Mouse (Mus musculus): ENCODE data around the gene Btc. TPM values are rescaled to one million over a fixed set of nuclear protein-coding genes. Genes with fewer than 3 reads are reported as not detected.

Btc gene
- polyA plus RNA-seq, 1 experiment: 0.86 TPM

- no peaks in the 10 kb centered on the region for H3K4me1 ChIP-seq (ENCODE audit: control insufficient read depth, insufficient read depth, insufficient read length, low read length)
- WGBS: 72% methylated on average over 5 of the region's 5 CpGs
- H3K4me3 ChIP-seq (ENCODE audit: low read depth, low read length): no peak overlapping the region
- no peak overlapping the region for H3K27ac ChIP-seq (ENCODE audit: insufficient read depth, low read depth, low read length)
- no peak for TF ChIP-seq POLR2A (IDR thresholded peaks at IDR 0.05; ENCODE audit: low read depth, low read length)
- no peak for TF ChIP-seq CTCF (IDR thresholded peaks at IDR 0.05; ENCODE audit: extremely low read depth, insufficient read length, insufficient replicate concordance, low read depth, low read length)
- H3K36me3 ChIP-seq (ENCODE audit: control insufficient read depth, insufficient read depth, low read length): no peaks in the 10 kb centered on the region
- H3K27me3 ChIP-seq (ENCODE audit: control insufficient read depth, insufficient read depth, low read length): no peaks in the 10 kb centered on the region
Measured at GRCm38 (mm10) chr5:91352645-91353044, 50.1 kb downstream of the Btc start.

GRCm38 (mm10) chr5:91345681-91346080 is 57.1 kb downstream of the Btc start:
- H3K4me1 ChIP-seq (ENCODE audit: control insufficient read depth, insufficient read depth, insufficient read length, low read length): no peaks in the 10 kb centered on the region
- H3K36me3 ChIP-seq (ENCODE audit: control insufficient read depth, insufficient read depth, low read length): no peaks in the 10 kb centered on the region
- no peaks in the 10 kb centered on the region for H3K27me3 ChIP-seq (ENCODE audit: control insufficient read depth, insufficient read depth, low read length)
- H3K4me3 ChIP-seq (ENCODE audit: low read depth, low read length): no peak overlapping the region
- TF ChIP-seq POLR2A (IDR thresholded peaks at IDR 0.05; ENCODE audit: low read depth, low read length) (no peak), CTCF (IDR thresholded peaks at IDR 0.05; ENCODE audit: extremely low read depth, insufficient read length, insufficient replicate concordance, low read depth, low read length) (no peak)
- no peak overlapping the region for H3K27ac ChIP-seq (ENCODE audit: insufficient read depth, low read depth, low read length)
- WGBS: 63% methylated on average over 5 of the region's 5 CpGs

GRCm38 (mm10) chr5:91345064-91345463 is 57.7 kb downstream of the Btc start:
- no peaks in the 10 kb centered on the region for H3K27me3 ChIP-seq (ENCODE audit: control insufficient read depth, insufficient read depth, low read length)
- H3K4me1 ChIP-seq (ENCODE audit: control insufficient read depth, insufficient read depth, insufficient read length, low read length): no peaks in the 10 kb centered on the region
- no peaks in the 10 kb centered on the region for H3K36me3 ChIP-seq (ENCODE audit: control insufficient read depth, insufficient read depth, low read length)
- H3K27ac ChIP-seq (ENCODE audit: insufficient read depth, low read depth, low read length): no peak overlapping the region
- no peak overlapping the region for H3K4me3 ChIP-seq (ENCODE audit: low read depth, low read length)
- WGBS: 80% methylated on average over 2 of the region's 2 CpGs
- no peak for TF ChIP-seq CTCF (IDR thresholded peaks at IDR 0.05; ENCODE audit: extremely low read depth, insufficient read length, insufficient replicate concordance, low read depth, low read length)
- TF ChIP-seq POLR2A (IDR thresholded peaks at IDR 0.05; ENCODE audit: low read depth, low read length): no peak

- Histone ChIP-seq H3K4me1 (ENCODE audit: control insufficient read depth, insufficient read depth, insufficient read length, low read length) (no peaks in the 10 kb centered on the region), H3K36me3 (ENCODE audit: control insufficient read depth, insufficient read depth, low read length) (no peaks in the 10 kb centered on the region), H3K27ac (ENCODE audit: insufficient read depth, low read depth, low read length) (no peak overlapping the region), H3K4me3 (ENCODE audit: low read depth, low read length) (no peak overlapping the region), H3K27me3 (ENCODE audit: control insufficient read depth, insufficient read depth, low read length) (no peaks in the 10 kb centered on the region)
- TF ChIP-seq POLR2A (IDR thresholded peaks at IDR 0.05; ENCODE audit: low read depth, low read length): no peak
- TF ChIP-seq CTCF (IDR thresholded peaks at IDR 0.05; ENCODE audit: extremely low read depth, insufficient read length, insufficient replicate concordance, low read depth, low read length): no peak
- WGBS: 76% methylated on average over 5 of the region's 5 CpGs
Measured at GRCm38 (mm10) chr5:91341981-91342760, 60.6 kb downstream of the Btc start.

GRCm38 (mm10) chr5:91334227-91334626 is 68.6 kb downstream of the Btc start:
- H3K27me3 ChIP-seq (ENCODE audit: control insufficient read depth, insufficient read depth, low read length): no peaks in the 10 kb centered on the region
- TF ChIP-seq POLR2A (IDR thresholded peaks at IDR 0.05; ENCODE audit: low read depth, low read length): no peak
- no peak for TF ChIP-seq CTCF (IDR thresholded peaks at IDR 0.05; ENCODE audit: extremely low read depth, insufficient read length, insufficient replicate concordance, low read depth, low read length)
- H3K36me3 ChIP-seq (ENCODE audit: control insufficient read depth, insufficient read depth, low read length): no peaks in the 10 kb centered on the region
- no peak overlapping the region for H3K4me3 ChIP-seq (ENCODE audit: low read depth, low read length)
- peak overlapping the region; percentile 73 for H3K27ac ChIP-seq (ENCODE audit: insufficient read depth, low read depth, low read length)
- WGBS: 21% methylated on average over 4 of the region's 4 CpGs
- H3K4me1 ChIP-seq (ENCODE audit: control insufficient read depth, insufficient read depth, insufficient read length, low read length): 0 out of 2 replicates have a peak, but pooled peaks cover 5% of the 10 kb centered on the region

GRCm38 (mm10) chr5:91332079-91332865 is 70.5 kb downstream of the Btc start:
- Histone ChIP-seq H3K27ac (ENCODE audit: insufficient read depth, low read depth, low read length) (no peak overlapping the region), H3K4me1 (ENCODE audit: control insufficient read depth, insufficient read depth, insufficient read length, low read length) (0 out of 2 replicates have a peak, but pooled peaks cover 5% of the 10 kb centered on the region), H3K36me3 (ENCODE audit: control insufficient read depth, insufficient read depth, low read length) (no peaks in the 10 kb centered on the region), H3K4me3 (ENCODE audit: low read depth, low read length) (no peak overlapping the region), H3K27me3 (ENCODE audit: control insufficient read depth, insufficient read depth, low read length) (no peaks in the 10 kb centered on the region)
- WGBS: 65% methylated on average over 4 of the region's 4 CpGs
- TF ChIP-seq CTCF (IDR thresholded peaks at IDR 0.05; ENCODE audit: extremely low read depth, insufficient read length, insufficient replicate concordance, low read depth, low read length) (no peak), POLR2A (IDR thresholded peaks at IDR 0.05; ENCODE audit: low read depth, low read length) (no peak)

- WGBS: 75% methylated on average over 1 of the region's 1 CpGs
- H3K27me3 ChIP-seq (ENCODE audit: control insufficient read depth, insufficient read depth, low read length): no peaks in the 10 kb centered on the region
- TF ChIP-seq POLR2A (IDR thresholded peaks at IDR 0.05; ENCODE audit: low read depth, low read length): no peak
- no peak for TF ChIP-seq CTCF (IDR thresholded peaks at IDR 0.05; ENCODE audit: extremely low read depth, insufficient read length, insufficient replicate concordance, low read depth, low read length)
- H3K4me1 ChIP-seq (ENCODE audit: control insufficient read depth, insufficient read depth, insufficient read length, low read length): no peaks in the 10 kb centered on the region
- no peaks in the 10 kb centered on the region for H3K36me3 ChIP-seq (ENCODE audit: control insufficient read depth, insufficient read depth, low read length)
- H3K4me3 ChIP-seq (ENCODE audit: low read depth, low read length): no peak overlapping the region
- H3K27ac ChIP-seq (ENCODE audit: insufficient read depth, low read depth, low read length): no peak overlapping the region
Measured at GRCm38 (mm10) chr5:91321840-91322239, 81.0 kb downstream of the Btc start.

All from small intestine, adult 2 months (tissue).